Mouse (Mus musculus): ENCODE measurements around the gene Rundc3a. TPM values are rescaled to one million over a fixed set of nuclear protein-coding genes. Genes with fewer than 3 reads are reported as not detected.

The Rundc3a gene
- polyA plus RNA-seq, 1 experiment = 53.7 TPM

DNA sequence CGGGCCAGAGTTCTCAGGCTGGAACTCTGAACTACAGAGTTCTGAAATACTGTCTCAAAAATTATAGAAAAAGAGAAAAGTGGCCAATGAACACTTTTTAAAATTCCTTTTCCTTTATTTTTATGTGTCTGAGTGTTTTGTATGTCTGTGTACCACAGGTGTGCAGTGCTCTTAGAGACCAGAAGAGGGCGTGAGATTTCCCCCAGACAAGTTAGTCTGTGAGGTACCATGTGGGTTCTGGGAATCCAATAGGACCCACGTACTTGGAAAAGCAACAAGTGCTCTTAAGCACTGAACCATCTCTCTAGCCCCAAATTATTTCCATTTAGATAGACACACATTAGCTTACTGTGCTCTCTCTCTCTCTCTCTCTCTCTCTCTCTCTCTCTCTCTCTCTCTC is 48.2 kb downstream of the Rundc3a start:
- Histone ChIP-seq H3K36me3 (ENCODE audit: control insufficient read depth, insufficient read depth, low read length) (no peaks in the 10 kb centered on the region), H3K27me3 (ENCODE audit: control insufficient read depth, insufficient read depth, low read length) (no peaks in the 10 kb centered on the region), H3K4me3 (ENCODE audit: control insufficient read depth, low read depth, low read length) (no peak overlapping the region), H3K27ac (ENCODE audit: control insufficient read depth, insufficient read depth, low read depth, low read length) (no peak overlapping the region), H3K4me1 (ENCODE audit: control insufficient read depth, insufficient read depth, low read length) (peaks cover 18% of the 10 kb centered on the region)
- TF ChIP-seq CTCF (IDR thresholded peaks at IDR 0.05; ENCODE audit: control insufficient read depth, insufficient read depth, insufficient replicate concordance, low read depth, low read length) (no peak), POLR2A (IDR thresholded peaks at IDR 0.05; ENCODE audit: control insufficient read depth, low read depth, low read length) (no peak)

DNA sequence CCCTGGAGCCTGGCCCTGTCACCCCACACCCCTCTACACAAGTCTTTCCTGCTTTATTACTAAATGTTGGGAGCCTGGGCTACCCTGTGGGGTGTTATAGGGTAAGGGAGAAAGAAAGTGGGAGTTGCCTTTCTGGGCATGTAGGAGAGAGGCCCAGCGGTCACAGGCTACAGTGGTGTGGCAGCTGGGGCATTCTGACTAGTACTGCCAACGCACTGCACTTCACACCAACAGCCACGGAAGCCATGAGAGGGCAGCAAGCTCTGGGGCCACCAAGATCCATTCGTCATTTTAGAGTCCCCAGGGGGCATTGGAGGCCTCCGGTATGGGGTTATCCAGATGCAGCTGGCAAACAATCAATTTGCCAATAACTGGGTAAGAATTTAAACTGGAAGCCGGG is 48.9 kb downstream of the Rundc3a start:
- Histone ChIP-seq H3K36me3 (ENCODE audit: control insufficient read depth, insufficient read depth, low read length) (no peaks in the 10 kb centered on the region), H3K4me3 (ENCODE audit: control insufficient read depth, low read depth, low read length) (no peak overlapping the region), H3K27ac (ENCODE audit: control insufficient read depth, insufficient read depth, low read depth, low read length) (no peak overlapping the region), H3K4me1 (ENCODE audit: control insufficient read depth, insufficient read depth, low read length) (peaks cover 22% of the 10 kb centered on the region), H3K27me3 (ENCODE audit: control insufficient read depth, insufficient read depth, low read length) (no peaks in the 10 kb centered on the region)
- TF ChIP-seq POLR2A (IDR thresholded peaks at IDR 0.05; ENCODE audit: control insufficient read depth, low read depth, low read length) (no peak), CTCF (IDR thresholded peaks at IDR 0.05; ENCODE audit: control insufficient read depth, insufficient read depth, insufficient replicate concordance, low read depth, low read length) (no peak)

DNA sequence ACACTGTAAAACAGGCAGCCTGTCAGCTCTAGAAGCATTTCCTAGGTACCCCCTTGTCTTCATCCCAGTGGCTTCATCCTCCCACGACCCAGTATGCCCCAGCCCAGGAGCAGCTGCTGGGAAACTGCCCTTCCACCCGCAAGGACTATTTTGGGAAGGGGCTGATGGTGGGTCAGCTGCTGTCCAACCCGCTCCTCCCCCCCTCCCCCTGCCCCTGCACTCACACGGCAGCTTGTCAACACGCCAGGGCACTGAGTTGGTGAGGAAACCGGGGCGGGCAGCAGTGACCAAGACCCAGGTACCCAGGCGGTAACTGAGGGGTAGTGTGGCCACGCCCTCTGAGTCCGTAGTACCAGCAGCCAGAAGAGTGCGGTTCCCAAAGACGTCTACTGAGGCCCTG is 50.5 kb downstream of the Rundc3a start:
- Histone ChIP-seq H3K4me1 (ENCODE audit: control insufficient read depth, insufficient read depth, low read length) (peaks cover 17% of the 10 kb centered on the region), H3K27ac (ENCODE audit: control insufficient read depth, insufficient read depth, low read depth, low read length) (no peak overlapping the region), H3K27me3 (ENCODE audit: control insufficient read depth, insufficient read depth, low read length) (no peaks in the 10 kb centered on the region), H3K36me3 (ENCODE audit: control insufficient read depth, insufficient read depth, low read length) (no peaks in the 10 kb centered on the region), H3K4me3 (ENCODE audit: control insufficient read depth, low read depth, low read length) (no peak overlapping the region)
- TF ChIP-seq CTCF (IDR thresholded peaks at IDR 0.05; ENCODE audit: control insufficient read depth, insufficient read depth, insufficient replicate concordance, low read depth, low read length) = no peak
- no peak for TF ChIP-seq POLR2A (IDR thresholded peaks at IDR 0.05; ENCODE audit: control insufficient read depth, low read depth, low read length)

DNA sequence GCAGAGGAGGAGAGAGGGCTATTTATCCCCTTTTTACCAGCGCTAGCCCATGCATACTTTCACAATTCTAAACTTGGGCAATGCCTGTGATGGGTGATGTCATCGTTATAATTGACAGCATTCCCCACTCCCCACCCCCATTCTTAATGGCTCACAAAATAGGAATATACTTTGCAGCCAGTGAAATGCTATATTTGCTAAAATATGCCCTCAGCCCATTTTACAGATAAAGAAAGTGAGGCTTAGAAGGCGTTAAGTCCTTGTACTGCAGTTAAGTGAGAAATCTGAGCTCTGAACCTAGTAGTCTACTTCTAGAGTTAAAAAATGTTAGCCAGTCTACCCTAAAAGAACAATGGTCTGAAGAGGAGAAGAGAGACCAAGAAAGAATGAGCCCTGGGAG is 51.1 kb downstream of the Rundc3a start:
- TF ChIP-seq POLR2A (IDR thresholded peaks at IDR 0.05; ENCODE audit: control insufficient read depth, low read depth, low read length) (no peak), CTCF (IDR thresholded peaks at IDR 0.05; ENCODE audit: control insufficient read depth, insufficient read depth, insufficient replicate concordance, low read depth, low read length) (no peak)
- no peak overlapping the region for H3K4me3 ChIP-seq (ENCODE audit: control insufficient read depth, low read depth, low read length)
- H3K27ac ChIP-seq (ENCODE audit: control insufficient read depth, insufficient read depth, low read depth, low read length) = no peak overlapping the region
- peaks cover 16% of the 10 kb centered on the region for H3K4me1 ChIP-seq (ENCODE audit: control insufficient read depth, insufficient read depth, low read length)
- H3K27me3 ChIP-seq (ENCODE audit: control insufficient read depth, insufficient read depth, low read length) = no peaks in the 10 kb centered on the region
- H3K36me3 ChIP-seq (ENCODE audit: control insufficient read depth, insufficient read depth, low read length) = no peaks in the 10 kb centered on the region

DNA sequence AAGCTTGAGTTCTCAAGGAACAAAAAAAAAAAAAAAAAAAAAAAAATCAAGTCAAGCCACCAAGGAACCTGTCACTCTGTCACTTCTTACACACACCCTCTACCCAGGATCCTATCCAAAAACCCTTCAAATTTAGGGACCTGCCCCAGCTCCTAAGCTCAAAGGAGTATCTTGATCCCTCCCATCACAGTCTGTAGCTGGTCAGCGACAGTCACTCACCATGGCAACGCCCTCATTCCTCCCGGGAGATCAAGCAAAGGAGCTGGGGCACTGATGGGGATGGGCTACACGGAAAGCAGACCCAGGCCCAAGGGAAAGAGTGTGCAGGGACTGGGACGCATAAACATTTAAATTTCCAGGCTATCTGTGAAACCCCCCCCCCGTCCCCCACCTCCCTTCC is 51.6 kb downstream of the Rundc3a start:
- TF ChIP-seq POLR2A (IDR thresholded peaks at IDR 0.05; ENCODE audit: control insufficient read depth, low read depth, low read length) = no peak
- no peak for TF ChIP-seq CTCF (IDR thresholded peaks at IDR 0.05; ENCODE audit: control insufficient read depth, insufficient read depth, insufficient replicate concordance, low read depth, low read length)
- H3K27ac ChIP-seq (ENCODE audit: control insufficient read depth, insufficient read depth, low read depth, low read length) = no peak overlapping the region
- no peaks in the 10 kb centered on the region for H3K36me3 ChIP-seq (ENCODE audit: control insufficient read depth, insufficient read depth, low read length)
- H3K4me1 ChIP-seq (ENCODE audit: control insufficient read depth, insufficient read depth, low read length) = peaks cover 16% of the 10 kb centered on the region
- H3K4me3 ChIP-seq (ENCODE audit: control insufficient read depth, low read depth, low read length) = no peak overlapping the region
- no peaks in the 10 kb centered on the region for H3K27me3 ChIP-seq (ENCODE audit: control insufficient read depth, insufficient read depth, low read length)

DNA sequence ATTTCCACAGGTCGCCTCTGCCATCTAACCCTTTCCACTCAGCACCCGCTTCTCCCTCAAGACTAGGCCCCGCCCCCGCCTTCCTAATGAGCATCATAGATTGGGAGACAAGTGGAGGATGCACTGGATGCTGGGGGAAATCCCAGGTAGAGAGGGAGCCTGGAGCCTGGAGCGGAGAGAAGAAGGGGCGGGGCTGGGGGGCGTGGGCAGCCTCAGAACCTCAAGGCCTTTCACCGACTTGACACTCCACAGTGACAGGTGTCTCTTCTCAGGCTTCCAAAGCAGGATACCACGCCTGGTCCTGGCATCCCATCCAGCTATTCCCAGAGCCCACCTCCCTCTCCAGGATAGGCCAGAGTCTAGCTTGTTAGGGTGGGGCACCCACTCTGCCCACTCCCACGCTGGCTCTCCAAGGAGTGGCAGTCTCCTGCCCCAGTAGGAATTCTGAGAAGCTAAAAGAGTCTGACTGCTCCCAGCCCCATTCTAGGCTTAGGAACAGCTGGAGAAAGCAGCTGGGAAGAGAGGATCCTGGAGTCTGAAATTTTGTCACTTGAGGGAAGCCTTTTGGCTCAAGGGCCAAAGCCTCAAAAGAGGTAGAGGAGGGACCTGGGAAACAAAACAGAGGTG is 52.2 kb downstream of the Rundc3a start:
- Histone ChIP-seq H3K36me3 (ENCODE audit: control insufficient read depth, insufficient read depth, low read length) (no peaks in the 10 kb centered on the region), H3K27me3 (ENCODE audit: control insufficient read depth, insufficient read depth, low read length) (no peaks in the 10 kb centered on the region), H3K27ac (ENCODE audit: control insufficient read depth, insufficient read depth, low read depth, low read length) (no peak overlapping the region), H3K4me3 (ENCODE audit: control insufficient read depth, low read depth, low read length) (no peak overlapping the region), H3K4me1 (ENCODE audit: control insufficient read depth, insufficient read depth, low read length) (peaks cover 16% of the 10 kb centered on the region)
- TF ChIP-seq CTCF (IDR thresholded peaks at IDR 0.05; ENCODE audit: control insufficient read depth, insufficient read depth, insufficient replicate concordance, low read depth, low read length) = no peak
- TF ChIP-seq POLR2A (IDR thresholded peaks at IDR 0.05; ENCODE audit: control insufficient read depth, low read depth, low read length) = no peak

DNA sequence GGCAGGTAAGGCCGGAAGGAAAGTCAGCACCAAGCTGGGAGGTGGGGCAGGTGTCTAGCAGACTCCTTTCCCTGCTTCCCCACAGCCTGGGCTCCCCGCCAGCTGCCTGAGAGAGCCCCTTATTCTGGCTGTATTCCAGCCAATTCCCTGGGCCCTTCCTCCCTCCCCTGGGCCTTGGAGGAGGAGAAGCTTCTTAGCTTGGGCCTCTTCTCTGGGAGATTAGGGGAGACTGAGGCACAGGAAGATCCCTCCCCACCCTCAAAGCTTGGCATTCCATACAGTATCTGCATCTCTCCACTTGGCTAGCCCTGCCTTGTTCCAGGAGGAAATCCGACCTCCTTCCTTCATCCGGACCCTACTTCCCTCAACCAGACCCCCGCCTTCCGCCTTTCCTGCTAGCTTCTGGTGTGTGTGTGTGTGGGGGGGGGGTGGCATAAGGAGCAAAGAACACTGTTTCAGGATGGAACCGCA is 52.7 kb downstream of the Rundc3a start:
- Histone ChIP-seq H3K4me3 (ENCODE audit: control insufficient read depth, low read depth, low read length) (no peak overlapping the region), H3K27me3 (ENCODE audit: control insufficient read depth, insufficient read depth, low read length) (no peaks in the 10 kb centered on the region), H3K4me1 (ENCODE audit: control insufficient read depth, insufficient read depth, low read length) (peaks cover 16% of the 10 kb centered on the region), H3K36me3 (ENCODE audit: control insufficient read depth, insufficient read depth, low read length) (no peaks in the 10 kb centered on the region), H3K27ac (ENCODE audit: control insufficient read depth, insufficient read depth, low read depth, low read length) (no peak overlapping the region)
- TF ChIP-seq POLR2A (IDR thresholded peaks at IDR 0.05; ENCODE audit: control insufficient read depth, low read depth, low read length) = no peak
- no peak for TF ChIP-seq CTCF (IDR thresholded peaks at IDR 0.05; ENCODE audit: control insufficient read depth, insufficient read depth, insufficient replicate concordance, low read depth, low read length)
